In genomic region chr2:142187428-142187827, GRCm38 (mm10) we compare ENCODE assay signal across 14 mouse cellular contexts.
DNase-seq lines count a peak whose midpoint lies in the region; ATAC-seq lines count a peak whose summit lies in the region.
"Had no signal": no experiment of that assay in that cellular context is flagged by ENCODE, and none has a peak within 500 bp of the region (broad histone marks: within the 10 kb centered on the region; RNA-seq: fewer than 3 reads in every experiment).

No protein-coding gene starts in this region.

- peak; percentile 29 to 49 for DNase-seq in right cerebral cortex, postnatal 10 days (ENCODE audit: low spot score in 2 of 2)
- DNase-seq in right cerebral cortex, postnatal 36 days (ENCODE audit: low spot score in 2 of 2) = no peak
- peak; percentile 48 for DNase-seq in midbrain, embryonic 10.5 days (ENCODE audit: low spot score)
- DNase-seq in retina, postnatal 1 day = peak; percentile 88
- no peak for DNase-seq in thymus, postnatal 4 days
- no peak for DNase-seq in c-Kit-positive CD71-positive TER-119-positive erythroid progenitor cells, embryonic 14.5 days (ENCODE audit: low spot score)
- DNase-seq in urinary bladder, postnatal 25 days (ENCODE audit: low spot score) = no peak
- DNase-seq: liver; right cerebral cortex, postnatal 14 days; thymus, adult 18-20 months had no signal

- no peaks in the 10 kb centered on the region for H3K27me3 ChIP-seq in hindbrain, embryonic 15.5 days
- H3K27me3 ChIP-seq in midbrain, embryonic 10.5 days (ENCODE audit: low read depth, poor library complexity, severe bottlenecking) = peaks cover 5% of the 10 kb centered on the region; the same call in 1 of the 2 replicates
- H3K27me3 ChIP-seq: embryonic facial prominence, embryonic 15.5 days had no signal

- peak; percentile 91 for ATAC-seq in hindbrain, embryonic 15.5 days (ENCODE audit: low FRiP score, low read depth)
- ATAC-seq: CD4-positive, CD25-positive, alpha-beta regulatory T cell, adult 4 months had no signal

- H3K4me2 ChIP-seq in hindbrain, embryonic 15.5 days = no peak overlapping the region
- H3K4me2 ChIP-seq: embryonic facial prominence, embryonic 15.5 days had no signal

- H3K9me3 ChIP-seq in hindbrain, embryonic 15.5 days = no peaks in the 10 kb centered on the region
- H3K9me3 ChIP-seq in midbrain, embryonic 10.5 days (replicated peaks) = no peaks in the 10 kb centered on the region
- H3K9me3 ChIP-seq: embryonic facial prominence, embryonic 15.5 days had no signal

- peaks cover 4% of the 10 kb centered on the region; the same call in 1 of the 2 replicates for H3K4me1 ChIP-seq in hindbrain, embryonic 15.5 days (replicated peaks)
- peaks cover 12% of the 10 kb centered on the region for H3K4me1 ChIP-seq in midbrain, embryonic 10.5 days
- H3K4me1 ChIP-seq: embryonic facial prominence, embryonic 15.5 days had no signal

- H3K4me3 ChIP-seq in hindbrain, embryonic 15.5 days = no peak overlapping the region
- no peak overlapping the region for H3K4me3 ChIP-seq in midbrain, embryonic 10.5 days
- H3K4me3 ChIP-seq: embryonic facial prominence, embryonic 15.5 days had no signal

- WGBS in hindbrain, embryonic 15.5 days = 22% methylated on average over 5 of the region's 5 CpGs
- WGBS in midbrain, embryonic 10.5 days = 43% methylated on average over 5 of the region's 5 CpGs

- H3K36me3 ChIP-seq in hindbrain, embryonic 15.5 days = no peaks in the 10 kb centered on the region
- H3K36me3 ChIP-seq in midbrain, embryonic 10.5 days = no peaks in the 10 kb centered on the region
- H3K36me3 ChIP-seq: embryonic facial prominence, embryonic 15.5 days had no signal

- H3K27ac ChIP-seq in hindbrain, embryonic 15.5 days (replicated peaks) = no peak overlapping the region
- no peak overlapping the region for H3K27ac ChIP-seq in midbrain, embryonic 10.5 days (replicated peaks)
- H3K27ac ChIP-seq: embryonic facial prominence, embryonic 15.5 days; macrophage had no signal

- H3K9ac ChIP-seq in hindbrain, embryonic 15.5 days = no peak overlapping the region
- H3K9ac ChIP-seq: embryonic facial prominence, embryonic 15.5 days had no signal

Comparison
In these comparisons a context has a peak if more than half of its experiments do, and no peak if none do; other contexts are left out.
1. DNase-seq: peak in right cerebral cortex, postnatal 10 days (2 of 2), midbrain, embryonic 10.5 days (single experiment) and retina, postnatal 1 day (single experiment); none in right cerebral cortex, postnatal 36 days (0 of 2), thymus, postnatal 4 days (single experiment), c-Kit-positive CD71-positive TER-119-positive erythroid progenitor cells, embryonic 14.5 days (single experiment) and urinary bladder, postnatal 25 days (single experiment).